Mouse (Mus musculus) thymus, adult 2 months (tissue): ENCODE data around the gene Cactin. TPM values are rescaled to one million over a fixed set of nuclear protein-coding genes. Genes with fewer than 3 reads are reported as not detected.

ENCODE experiments used
- DNase-seq: peaks from one replicate; pipeline ENCODE4 v3.0.0; 2021
- H3K27ac ChIP-seq: fragments of 200-500 bp; 2 replicates; pipeline ENCODE4 v1.5.1; 2012; ENCODE audit warnings: low read length, control low read depth; ENCODE audit not compliant: control insufficient read depth, insufficient read depth
- H3K27me3 ChIP-seq: fragments of 200-500 bp; 2 replicates; pipeline ENCODE4 v1.6.1; 2012; ENCODE audit warnings: mild to moderate bottlenecking, low read length, moderate library complexity, mixed read lengths; ENCODE audit not compliant: control insufficient read depth, insufficient read depth
- H3K36me3 ChIP-seq: fragments of 200-500 bp; 2 replicates; pipeline ENCODE4 v1.6.1; 2012; ENCODE audit warnings: mild to moderate bottlenecking, low read length, moderate library complexity; ENCODE audit not compliant: control insufficient read depth, insufficient read depth
- H3K4me1 ChIP-seq: fragments of 200-500 bp; replicated peaks from 2 replicates; pipeline ENCODE4 v1.6.1; 2012; ENCODE audit warnings: low read length; ENCODE audit not compliant: control insufficient read depth, insufficient read depth
- H3K4me3 ChIP-seq: fragments of 200-500 bp; 2 replicates; pipeline ENCODE4 v1.5.1; 2012; ENCODE audit warnings: mild to moderate bottlenecking, low read length, control low read depth, moderate library complexity; ENCODE audit not compliant: control insufficient read depth, insufficient read depth
- CTCF ChIP-seq: fragments of 200-500 bp; IDR thresholded peaks from 2 replicates; pipeline ENCODE4 v1.5.1; 2012; ENCODE audit warnings: mild to moderate bottlenecking, control low read depth, low read length, moderate library complexity, borderline replicate concordance; ENCODE audit not compliant: control insufficient read depth, poor library complexity, insufficient read depth; ENCODE audit errors: extremely low read depth
- POLR2A ChIP-seq: fragments of 200-500 bp; IDR thresholded peaks from 2 replicates; pipeline ENCODE4 v1.6.1; 2012; ENCODE audit warnings: mild to moderate bottlenecking, low read length, control low read depth, moderate library complexity; ENCODE audit not compliant: control insufficient read depth, poor library complexity, insufficient read depth; ENCODE audit errors: extremely low read depth
- WGBS: fragments of 180-500 bp; shearing (Covaris S2); methylation state at CpG from one replicate; pipeline ENCODE4 v1.1.7; 2018; 5-methylcytosine and 5-hydroxymethylcytosine counted together
- polyA plus RNA-seq: library from polyadenylated mRNA; depleted of rRNA; stranded (reverse); fragments of >200 nt; gene quantifications from 2 replicates; pipeline ENCODE4 v1.2.3, GENCODE M21; 2012

The Cactin gene
- polyA plus RNA-seq, 1 experiment, result 89.3 TPM

DNA sequence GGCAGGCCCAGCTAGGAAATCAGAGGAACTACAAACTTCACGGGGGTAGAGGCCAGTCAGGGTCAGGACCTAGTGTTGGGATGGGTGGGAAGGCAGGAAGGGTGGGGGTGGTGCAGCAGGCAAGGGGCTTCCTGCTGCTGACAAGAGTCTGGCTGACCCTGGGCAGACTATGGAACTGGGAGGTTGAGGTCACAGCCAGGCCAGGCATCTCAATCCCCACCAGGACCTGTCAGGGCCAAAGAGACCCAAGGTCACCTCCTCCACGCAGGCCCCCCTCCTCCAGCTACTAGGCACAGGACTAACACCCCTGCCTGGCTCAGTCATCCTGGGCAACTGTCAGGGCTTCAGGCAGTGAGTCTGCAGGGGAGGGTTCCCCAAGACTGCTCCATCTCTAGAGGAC, 7.1 kb downstream of the Cactin start:
- 48% methylated on average over 2 of the region's 2 CpGs for WGBS
- peak overlapping the region; percentile 96 for H3K27ac ChIP-seq
- DNase-seq, result no peak
- H3K4me1 ChIP-seq, result peaks cover 60% of the 10 kb centered on the region
- no peak for TF ChIP-seq CTCF
- no peak for TF ChIP-seq POLR2A
- peak overlapping the region; percentile 68 for H3K4me3 ChIP-seq
- H3K36me3 ChIP-seq, result peaks cover 56% of the 10 kb centered on the region
- no peaks in the 10 kb centered on the region for H3K27me3 ChIP-seq

DNA sequence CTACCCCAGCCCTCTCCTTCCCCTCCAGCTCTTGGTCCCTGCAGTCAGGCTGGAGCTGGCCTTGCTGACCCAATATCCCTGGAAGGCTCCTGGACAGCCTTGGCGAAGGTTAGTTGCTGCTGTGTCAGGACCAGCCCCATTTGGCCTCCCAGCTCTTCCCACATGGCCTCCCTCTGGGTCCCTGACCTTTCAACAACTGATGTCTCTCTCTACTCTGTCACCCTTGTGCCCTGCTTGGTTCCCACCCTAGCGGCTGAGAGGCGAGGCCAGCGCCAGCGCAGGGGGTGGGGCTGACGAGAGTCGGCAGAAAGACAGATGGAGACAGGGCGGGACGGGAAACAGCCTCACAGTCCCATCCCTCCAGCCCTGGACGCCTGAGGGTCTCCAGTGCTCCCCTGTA, 7.5 kb downstream of the Cactin start, which contains the start of gene Tbxa2r:
Tbxa2r (plus strand) TSS at position 346 of the 400 bp plus-strand sequence.
- peak; percentile 88 for DNase-seq
- TF ChIP-seq POLR2A, result peak; percentile 47; the same call in 1 of the 2 replicates
- TF ChIP-seq CTCF, result peak; percentile 65; the same call in 1 of the 2 replicates
- H3K36me3 ChIP-seq, result peaks cover 56% of the 10 kb centered on the region
- H3K27ac ChIP-seq, result peak within 1 kb of the TSS; percentile 96
- H3K4me3 ChIP-seq, result peak within 1 kb of the TSS; percentile 68
- no peaks in the 10 kb centered on the region for H3K27me3 ChIP-seq
- peaks cover 61% of the 10 kb centered on the region for H3K4me1 ChIP-seq
- WGBS, result 2% methylated on average over 10 of the region's 10 CpGs

DNA sequence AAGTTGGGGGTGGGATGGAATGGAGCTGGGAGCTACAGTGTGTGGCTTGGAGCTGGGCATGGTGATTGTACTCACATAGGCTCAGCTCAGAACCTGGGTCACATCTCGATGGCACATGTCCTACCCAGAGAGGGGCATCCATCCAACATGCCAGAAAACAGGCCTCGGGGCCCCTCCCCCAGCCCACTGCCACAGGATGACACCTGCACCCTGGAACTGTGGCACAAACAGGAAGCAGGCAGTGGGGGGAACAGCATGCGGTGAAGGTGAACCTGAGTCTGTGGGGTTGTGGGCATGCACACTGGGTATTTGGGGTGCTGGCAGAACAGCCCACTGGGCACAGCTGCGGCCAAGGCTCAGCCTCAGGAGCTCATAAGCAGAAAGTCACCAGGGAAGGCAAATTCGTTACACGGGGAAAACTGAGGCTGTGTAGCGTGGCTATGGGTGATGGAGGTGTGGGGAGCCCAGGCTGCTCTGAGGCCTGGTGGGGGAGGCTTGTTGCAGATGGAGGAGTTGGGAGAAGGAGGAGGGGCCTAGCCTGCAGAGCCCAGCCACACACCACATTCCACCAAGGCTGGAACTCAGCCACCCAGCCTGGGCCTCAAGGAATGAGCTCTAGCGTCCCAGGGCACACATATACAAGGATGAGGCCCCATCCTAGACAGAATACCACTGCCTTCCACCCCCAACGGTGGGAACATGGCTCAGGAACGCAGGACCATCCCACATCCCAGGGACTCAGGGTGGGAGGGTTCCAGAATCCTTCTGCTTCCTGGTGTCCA, 8.5 kb downstream of the Cactin start:
- DNase-seq, result peak; percentile 91
- Histone ChIP-seq H3K27me3 (no peaks in the 10 kb centered on the region), H3K4me1 (peaks cover 61% of the 10 kb centered on the region)

DNA sequence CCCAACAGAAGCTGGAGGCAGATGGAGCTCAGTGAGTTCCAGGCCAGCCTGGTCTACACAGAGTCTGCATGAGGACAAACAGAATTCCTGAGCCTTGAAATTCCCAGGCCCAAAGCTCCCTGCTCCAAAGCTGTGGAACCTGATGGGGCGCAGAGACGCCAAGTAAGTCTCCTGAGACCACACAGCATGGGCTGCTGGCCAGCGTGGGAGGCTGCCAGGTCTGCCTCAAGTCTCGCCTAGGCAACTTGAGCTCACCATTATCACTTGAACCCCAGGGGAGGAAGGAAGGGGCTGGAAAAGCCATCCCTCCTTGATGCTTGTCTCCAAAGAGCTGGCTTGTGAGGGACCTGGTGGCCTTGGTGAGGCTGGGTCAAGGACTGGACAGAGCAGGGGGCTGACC, 9.1 kb downstream of the Cactin start:
- Histone ChIP-seq H3K4me1 (peaks cover 64% of the 10 kb centered on the region), H3K27ac (peak overlapping the region; percentile 96), H3K36me3 (peaks cover 49% of the 10 kb centered on the region), H3K4me3 (peak overlapping the region; percentile 68), H3K27me3 (no peaks in the 10 kb centered on the region)
- TF ChIP-seq CTCF (no peak), POLR2A (peak; percentile 12; the same call in 1 of the 2 replicates)
- DNase-seq, result no peak
- 22% methylated on average over 4 of the region's 4 CpGs for WGBS

More for the DNA sequence above, 8.5 kb downstream of the Cactin start:
- peak overlapping the region; percentile 96 for H3K27ac ChIP-seq
- peaks cover 49% of the 10 kb centered on the region for H3K36me3 ChIP-seq
- peak; percentile 26; the same call in 1 of the 2 replicates for TF ChIP-seq POLR2A
- no peak for TF ChIP-seq CTCF
- peak overlapping the region; percentile 68 for H3K4me3 ChIP-seq
- 9% methylated on average over 10 of the region's 10 CpGs for WGBS

DNA sequence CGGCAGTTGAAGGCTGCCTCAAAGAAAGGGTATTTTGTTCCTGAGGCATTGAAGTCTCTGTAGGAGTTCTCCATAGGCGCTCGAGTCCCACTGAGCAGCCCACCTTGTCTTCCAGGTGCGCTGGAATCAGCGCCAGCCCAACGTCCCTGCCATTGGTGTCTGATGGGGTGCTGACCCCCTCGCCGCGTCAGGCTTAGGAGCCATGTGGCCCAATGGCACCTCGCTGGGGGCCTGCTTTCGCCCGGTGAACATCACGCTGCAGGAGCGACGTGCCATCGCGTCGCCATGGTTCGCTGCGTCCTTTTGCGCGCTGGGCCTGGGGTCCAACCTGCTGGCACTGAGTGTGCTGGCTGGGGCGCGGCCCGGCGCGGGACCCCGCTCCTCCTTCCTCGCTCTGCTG, 11.4 kb downstream of the Cactin start:
- 92% methylated on average over 29 of the region's 29 CpGs for WGBS

DNA sequence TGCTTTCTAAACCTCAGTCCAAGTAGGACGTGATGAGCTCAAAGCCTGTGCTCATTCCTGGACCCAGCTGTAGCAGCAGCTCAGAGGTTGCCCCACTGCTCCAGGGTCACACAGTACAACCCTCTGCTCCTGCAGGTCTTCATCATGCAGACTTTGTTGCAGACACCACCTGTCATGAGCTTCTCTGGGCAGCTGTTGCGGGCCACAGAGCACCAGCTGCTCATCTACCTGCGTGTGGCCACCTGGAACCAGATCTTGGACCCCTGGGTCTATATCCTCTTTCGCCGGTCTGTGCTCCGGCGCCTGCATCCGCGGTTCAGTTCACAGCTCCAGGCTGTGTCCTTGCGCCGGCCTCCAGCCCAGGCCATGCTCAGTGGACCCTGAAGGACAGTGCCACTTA, 13.4 kb downstream of the Cactin start:
- H3K36me3 ChIP-seq, result peaks cover 32% of the 10 kb centered on the region
- no peak overlapping the region for H3K4me3 ChIP-seq
- peaks cover 35% of the 10 kb centered on the region for H3K4me1 ChIP-seq
- TF ChIP-seq CTCF, result no peak
- no peak overlapping the region for H3K27ac ChIP-seq
- 96% methylated on average over 11 of the region's 11 CpGs for WGBS
- H3K27me3 ChIP-seq, result no peaks in the 10 kb centered on the region
- DNase-seq, result no peak

More for the DNA sequence above, 11.4 kb downstream of the Cactin start:
- TF ChIP-seq CTCF (no peak), POLR2A (no peak)
- H3K27ac ChIP-seq, result no peak overlapping the region
- peaks cover 52% of the 10 kb centered on the region for H3K4me1 ChIP-seq
- no peaks in the 10 kb centered on the region for H3K27me3 ChIP-seq
- peaks cover 32% of the 10 kb centered on the region for H3K36me3 ChIP-seq
- no peak overlapping the region for H3K4me3 ChIP-seq
- DNase-seq, result no peak
